Comparison of ENCODE assay signal across 13 mouse cellular contexts in the genomic region with DNA sequence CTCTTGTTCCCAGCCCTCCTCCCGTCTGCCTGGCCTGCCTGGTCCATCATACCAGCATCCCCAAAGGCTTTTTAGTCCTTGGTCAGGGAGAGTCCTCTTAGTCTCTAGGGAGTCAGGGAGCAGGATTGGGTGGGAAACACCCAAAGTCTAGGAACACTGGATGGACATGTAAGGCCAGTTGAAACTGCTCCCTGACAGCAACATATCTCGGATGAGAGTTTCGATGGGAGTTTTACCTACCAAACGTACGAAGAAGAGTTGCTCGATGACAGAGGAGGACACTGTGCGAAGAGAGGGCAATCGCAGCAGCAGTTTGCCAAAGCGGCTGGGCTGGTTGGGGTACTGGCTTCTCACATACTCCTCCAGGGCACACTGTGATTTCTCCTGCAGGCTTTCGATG. TPM values are rescaled to one million over a fixed set of nuclear protein-coding genes. Genes with fewer than 3 reads are reported as not detected.
DNase-seq lines count a peak whose midpoint lies in the region; ATAC-seq and TF ChIP-seq lines count a peak whose summit lies in the region.
"Had no signal": no experiment of that assay in that cellular context is flagged by ENCODE, and none has a peak within 500 bp of the region (broad histone marks: within the 10 kb centered on the region; RNA-seq: fewer than 3 reads in every experiment).

No protein-coding gene starts in this region.

- H3K36me3 ChIP-seq in forebrain, embryonic 13.5 days (ENCODE audit: poor library complexity, severe bottlenecking): peaks cover 58% of the 10 kb centered on the region
- H3K36me3 ChIP-seq in hindbrain, postnatal 0 days (ENCODE audit: insufficient read depth, low read length): peaks cover 6% of the 10 kb centered on the region; the same call in 1 of the 2 replicates
- peaks cover 2% of the 10 kb centered on the region; the same call in 1 of the 2 replicates for H3K36me3 ChIP-seq in neural tube, embryonic 11.5 days (ENCODE audit: control insufficient read depth, insufficient read depth, low read length)

- ATAC-seq in frontal cortex, adult (ENCODE audit: low TSS enrichment): peak; percentile 42
- no peak for ATAC-seq in forebrain, embryonic 13.5 days
- ATAC-seq in hindbrain, postnatal 0 days: no peak
- ATAC-seq in neural tube, embryonic 11.5 days (ENCODE audit: insufficient read depth, low FRiP score, low TSS enrichment): no peak
- ATAC-seq in erythroblast, adult 5-6 weeks (replicated peaks; ENCODE audit: low FRiP score, poor library complexity, severe bottlenecking): no peak

- H3K27me3 ChIP-seq in forebrain, embryonic 13.5 days: peaks cover 65% of the 10 kb centered on the region
- H3K27me3 ChIP-seq in hindbrain, postnatal 0 days (ENCODE audit: insufficient read depth, low read length): no peaks in the 10 kb centered on the region
- H3K27me3 ChIP-seq in neural tube, embryonic 11.5 days (ENCODE audit: control insufficient read depth, insufficient read depth, low read length): no peaks in the 10 kb centered on the region

- H3K9me3 ChIP-seq in forebrain, embryonic 13.5 days (replicated peaks): no peaks in the 10 kb centered on the region
- no peaks in the 10 kb centered on the region for H3K9me3 ChIP-seq in hindbrain, postnatal 0 days (ENCODE audit: low read length)
- no peaks in the 10 kb centered on the region for H3K9me3 ChIP-seq in neural tube, embryonic 11.5 days (ENCODE audit: control insufficient read depth, low read length)
- H3K9me3 ChIP-seq: kidney, embryonic 15.5 days had no signal

- H3K4me1 ChIP-seq in forebrain, embryonic 13.5 days: peaks cover 74% of the 10 kb centered on the region
- H3K4me1 ChIP-seq in hindbrain, postnatal 0 days (ENCODE audit: insufficient read depth, low read length): peaks cover 6% of the 10 kb centered on the region; the same call in 1 of the 2 replicates
- H3K4me1 ChIP-seq in neural tube, embryonic 11.5 days (ENCODE audit: control insufficient read depth, insufficient read depth, low read length): peaks cover 41% of the 10 kb centered on the region

- H3K4me3 ChIP-seq in forebrain, embryonic 13.5 days: peak overlapping the region; percentile 95
- no peak overlapping the region for H3K4me3 ChIP-seq in hindbrain, postnatal 0 days (ENCODE audit: low read length)
- H3K4me3 ChIP-seq in neural tube, embryonic 11.5 days (ENCODE audit: low read depth, low read length): 0 out of 2 replicates have a peak overlapping the region, but pooled peaks have one; percentile 4
- H3K4me3 ChIP-seq: kidney, embryonic 15.5 days had no signal

- TF ChIP-seq CTCF in hindbrain, postnatal 0 days (IDR thresholded peaks at IDR 0.05; ENCODE audit: low read depth): no peak

- H3K9ac ChIP-seq in forebrain, embryonic 13.5 days: peak overlapping the region; percentile 100
- 0 out of 2 replicates have a peak overlapping the region, but pooled peaks have one; percentile 15 for H3K9ac ChIP-seq in hindbrain, postnatal 0 days (replicated peaks; ENCODE audit: low read length)
- peak overlapping the region; percentile 24; the same call in 1 of the 2 replicates for H3K9ac ChIP-seq in neural tube, embryonic 11.5 days (ENCODE audit: low read length)
- H3K9ac ChIP-seq: kidney, embryonic 15.5 days; liver, embryonic 14.5 days had no signal

- DNase-seq in frontal cortex, postnatal 25 days (ENCODE audit: low spot score in 2 of 2): no peak
- DNase-seq in hindbrain, postnatal 0 days (ENCODE audit: low spot score): peak; percentile 30
- no peak for DNase-seq in neural tube, embryonic 11.5 days (ENCODE audit: low spot score)
- no peak for DNase-seq in gastrocnemius, postnatal 14 days
- no peak for DNase-seq in retina, postnatal 1 day
- DNase-seq: cerebellum, adult 8-10 months; heart, postnatal 36 days; thymus, postnatal 14 days had no signal

- H3K27ac ChIP-seq in forebrain, embryonic 13.5 days: peak overlapping the region; percentile 86
- H3K27ac ChIP-seq in hindbrain, postnatal 0 days: 0 out of 2 replicates have a peak overlapping the region, but pooled peaks have one; percentile 20
- no peak overlapping the region for H3K27ac ChIP-seq in neural tube, embryonic 11.5 days (ENCODE audit: low read depth, low read length)
- H3K27ac ChIP-seq: kidney, embryonic 15.5 days; liver, embryonic 14.5 days had no signal

- intact Hi-C loops in gastrocnemius, postnatal 14 days (cut with DNase I; ENCODE audit: low total_unique reads): loop anchor here (5.0 to 10.0 kb wide), 2 partner anchors 207 to 325 kb away; no protein-coding TSS in a partner anchor

- peak overlapping the region; percentile 76 for H3K4me2 ChIP-seq in forebrain, embryonic 13.5 days
- peak overlapping the region; percentile 87 for H3K4me2 ChIP-seq in hindbrain, postnatal 0 days (ENCODE audit: low read depth, low read length)
- peak overlapping the region; percentile 7; the same call in 1 of the 2 replicates for H3K4me2 ChIP-seq in neural tube, embryonic 11.5 days (ENCODE audit: low read depth)
- H3K4me2 ChIP-seq: kidney, embryonic 15.5 days had no signal

- 19% methylated on average over 10 of the region's 10 CpGs for WGBS in forebrain, embryonic 13.5 days
- WGBS in hindbrain, postnatal 0 days: 34% methylated on average over 10 of the region's 10 CpGs
- WGBS in neural tube, embryonic 11.5 days: 30% methylated on average over 10 of the region's 10 CpGs

RNA-seq across cellular contexts. Expression of gene Nr2f1, which starts 10.0 kb away (rescaled TPM):
- 94.7 and 112 TPM in 2 replicates for polyA plus RNA-seq in forebrain, embryonic 13.5 days (2015; fragmentation: Nextera tagmentation; extraction: Ambion mirVana)
- total RNA-seq in hindbrain, postnatal 0 days (2014; rRNA removed): 220 and 254 TPM in 2 replicates
- 49.8 and 51.2 TPM in 2 replicates for polyA plus RNA-seq in hindbrain, postnatal 0 days (2015; fragmentation: Nextera tagmentation; extraction: Ambion mirVana)
- 61.2 and 62.9 TPM in 2 replicates for polyA plus RNA-seq in neural tube, embryonic 11.5 days (2014; fragmentation: Nextera tagmentation; extraction: Ambion mirVana)
- 1 to 10 TPM; 1.7 to 2.4 TPM for total RNA-seq in gastrocnemius, postnatal 14 days (2021)
- total RNA-seq in erythroblast, adult 5-6 weeks (2015; ENCODE audit: low replicate concordance): not detected in 2 replicates
- total RNA-seq in erythroblast, adult 5-6 weeks (2017; ENCODE audit: low replicate concordance): not detected in 2 replicates

Comparison
In these comparisons a context has a peak if more than half of its experiments do, and no peak if none do; other contexts are left out.
1. H3K4me2 ChIP-seq: peak in every context shown above with its lines; median percentile 87 in hindbrain, postnatal 0 days; 76 in forebrain, embryonic 13.5 days; 7 in neural tube, embryonic 11.5 days.
2. H3K9ac ChIP-seq: peak in every context shown above with its lines; median percentile 100 in forebrain, embryonic 13.5 days; 24 in neural tube, embryonic 11.5 days; 15 in hindbrain, postnatal 0 days.
3. RNA of gene Nr2f1, which starts 10.0 kb away (total RNA-seq): 220 to 254 TPM in hindbrain, postnatal 0 days; 1.7 to 2.4 TPM in gastrocnemius, postnatal 14 days and not detected in erythroblast, adult 5-6 weeks; every median in the first group is over 10 times any median in the second.